8 mouse cellular contexts compared by ENCODE assay signal in the genomic region with DNA sequence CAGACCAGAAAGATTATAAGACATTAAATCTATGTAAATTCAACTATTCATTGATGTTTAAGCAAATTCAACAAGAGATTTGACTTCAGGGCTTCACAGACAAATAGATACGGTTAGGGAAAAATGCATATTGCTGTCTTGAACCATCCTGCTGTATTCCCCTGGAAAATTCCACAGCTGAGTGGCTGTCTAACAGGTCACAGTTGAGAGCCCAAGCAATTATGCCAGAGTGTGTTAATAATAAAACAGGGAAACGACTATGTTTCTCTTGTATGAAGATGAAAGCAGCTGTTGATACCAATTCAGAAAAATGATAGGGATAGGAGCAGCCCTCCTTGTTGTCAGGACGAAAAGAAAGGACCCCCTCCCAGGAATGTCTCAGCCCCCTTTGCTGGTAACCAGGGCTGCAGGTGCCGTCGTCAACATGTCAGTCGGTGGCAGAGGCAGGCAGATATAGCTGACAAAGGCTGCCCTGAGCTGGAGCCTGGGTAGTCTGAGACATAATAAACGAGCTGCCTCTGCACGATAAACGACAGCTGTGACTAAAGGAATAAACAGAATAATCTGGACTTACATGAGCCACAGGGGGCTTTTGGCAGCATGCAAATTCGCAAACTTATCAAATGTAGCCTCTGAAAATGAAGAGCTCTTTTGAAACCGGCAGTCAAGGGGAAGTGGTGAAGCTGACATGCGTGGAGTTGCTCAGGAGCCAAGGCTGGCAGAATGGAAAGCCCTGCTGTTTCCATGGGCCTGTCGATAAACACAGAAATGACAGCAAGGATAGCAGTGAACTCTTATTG.
DNase-seq lines count a peak whose midpoint lies in the region; ATAC-seq and TF ChIP-seq lines count a peak whose summit lies in the region.
"Had no signal": no experiment of that assay in that cellular context is flagged by ENCODE, and none has a peak within 500 bp of the region (broad histone marks: within the 10 kb centered on the region; RNA-seq: fewer than 3 reads in every experiment).

No protein-coding gene starts in this region.

- H3K9me3 ChIP-seq in hindbrain, embryonic 16.5 days (ENCODE audit: control insufficient read depth, low read length): no peaks in the 10 kb centered on the region
- H3K9me3 ChIP-seq: embryonic facial prominence, embryonic 12.5 days had no signal

- DNase-seq in lung, postnatal 14 days: peak; percentile 1
- DNase-seq in lung, adult 18-20 months: no peak
- DNase-seq in layer of hippocampus, adult 2 months (ENCODE audit: low spot score in 2 of 2): peak; percentile 33 to 53
- peak; percentile 32 for DNase-seq in retina, postnatal 1 day
- DNase-seq in liver: no peak
- DNase-seq in thymus, adult 2 months: no peak

- WGBS in hindbrain, embryonic 16.5 days: 12% methylated on average over 13 of the region's 13 CpGs
- WGBS in thymus, adult 2 months: 80% methylated on average over 13 of the region's 13 CpGs

- TF ChIP-seq CTCF in layer of hippocampus, adult 2 months (conservative IDR thresholded peaks at IDR 0.05): no peak
- no peak for TF ChIP-seq CTCF in thymus, adult 2 months (IDR thresholded peaks at IDR 0.05; ENCODE audit: borderline replicate concordance, control insufficient read depth, extremely low read depth, insufficient read depth, low read length, poor library complexity)

- H3K4me3 ChIP-seq in hindbrain, embryonic 16.5 days (ENCODE audit: low read length): peak overlapping the region; percentile 5; the same call in 1 of the 2 replicates
- peak overlapping the region; percentile 31 for H3K4me3 ChIP-seq in layer of hippocampus, adult 2 months
- H3K4me3 ChIP-seq in thymus, adult 2 months (ENCODE audit: control insufficient read depth, insufficient read depth, low read length): no peak overlapping the region
- H3K4me3 ChIP-seq: embryonic facial prominence, embryonic 12.5 days had no signal

- H3K27me3 ChIP-seq in hindbrain, embryonic 16.5 days (replicated peaks; ENCODE audit: control insufficient read depth, insufficient read depth, low read length): no peaks in the 10 kb centered on the region
- no peaks in the 10 kb centered on the region for H3K27me3 ChIP-seq in thymus, adult 2 months (ENCODE audit: control insufficient read depth, insufficient read depth, low read length)
- H3K27me3 ChIP-seq: embryonic facial prominence, embryonic 12.5 days had no signal

- peak overlapping the region; percentile 59 for H3K27ac ChIP-seq in hindbrain, embryonic 16.5 days (ENCODE audit: low read depth, low read length)
- peak overlapping the region; percentile 88 for H3K27ac ChIP-seq in layer of hippocampus, adult 2 months
- no peak overlapping the region for H3K27ac ChIP-seq in thymus, adult 2 months (ENCODE audit: control insufficient read depth, insufficient read depth, low read length)
- H3K27ac ChIP-seq: embryonic facial prominence, embryonic 12.5 days had no signal

- H3K9ac ChIP-seq in hindbrain, embryonic 16.5 days (ENCODE audit: low read depth, low read length): no peak overlapping the region
- H3K9ac ChIP-seq: embryonic facial prominence, embryonic 12.5 days had no signal

- H3K36me3 ChIP-seq in hindbrain, embryonic 16.5 days (ENCODE audit: control insufficient read depth, insufficient read depth, low read length): no peaks in the 10 kb centered on the region
- H3K36me3 ChIP-seq in thymus, adult 2 months (ENCODE audit: control insufficient read depth, insufficient read depth, low read length): no peaks in the 10 kb centered on the region
- H3K36me3 ChIP-seq: embryonic facial prominence, embryonic 12.5 days had no signal

- no peak for TF ChIP-seq POLR2A in thymus, adult 2 months (IDR thresholded peaks at IDR 0.05; ENCODE audit: control insufficient read depth, extremely low read depth, insufficient read depth, low read length, poor library complexity)

- ATAC-seq in hindbrain, embryonic 16.5 days: peak; percentile 86

- H3K4me1 ChIP-seq in hindbrain, embryonic 16.5 days (ENCODE audit: control insufficient read depth, insufficient read depth, low read depth, low read length): peaks cover 10% of the 10 kb centered on the region
- H3K4me1 ChIP-seq in thymus, adult 2 months (replicated peaks; ENCODE audit: control insufficient read depth, insufficient read depth, low read length): no peaks in the 10 kb centered on the region
- H3K4me1 ChIP-seq: embryonic facial prominence, embryonic 12.5 days had no signal

- peak overlapping the region; percentile 35 for H3K4me2 ChIP-seq in hindbrain, embryonic 16.5 days (ENCODE audit: low read length)
- H3K4me2 ChIP-seq: embryonic facial prominence, embryonic 12.5 days had no signal

Comparison
In these comparisons a context has a peak if more than half of its experiments do, and no peak if none do; other contexts are left out.
1. DNase-seq: peak in lung, postnatal 14 days (single experiment), layer of hippocampus, adult 2 months (2 of 2) and retina, postnatal 1 day (single experiment); none in lung, adult 18-20 months (0 of 2), liver (single experiment) and thymus, adult 2 months (single experiment).